Mouse (Mus musculus) retina, postnatal 1 day (tissue): ENCODE measurements at regions not wholly inside any gene's neighbourhood (a gene's known extent, or its start where the extent isn't known, plus 50 kb on each side); places are given as distances from the start of the nearest gene placed in this dataset.

Experiments
- DNase-seq: peaks from one replicate; pipeline ENCODE4 v3.0.0-alpha.2; 2012

DNA sequence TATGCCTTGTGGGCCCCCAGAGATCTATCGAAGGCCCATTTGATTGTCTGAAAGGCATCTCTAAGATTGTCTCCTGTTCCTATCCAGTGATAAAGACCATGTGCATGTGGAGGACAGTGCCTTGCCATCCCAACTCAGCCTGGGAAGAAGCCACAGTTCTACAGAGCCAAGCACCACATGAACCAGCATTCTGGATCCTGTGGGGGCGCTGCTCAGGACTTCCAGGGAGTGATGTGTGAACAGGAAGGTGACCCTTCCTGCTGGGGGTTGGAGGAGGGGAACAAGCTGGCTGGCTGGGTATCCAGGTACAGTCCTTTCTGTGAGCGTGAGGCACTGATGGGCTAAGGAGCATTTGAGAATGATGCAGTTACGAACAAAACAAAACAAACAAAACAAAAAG, 163.8 kb downstream of the Gm26897 start:
- DNase-seq = peak; percentile 52

- DNase-seq = no peak
These were observed 164.8 kb downstream of the Gm26897 start for GRCm38 (mm10) chr5:111898482-111898881.

GRCm38 (mm10) chr5:111901197-111901596, 167.5 kb downstream of the Gm26897 start:
- DNase-seq = peak; percentile 67

- DNase-seq = peak; percentile 70
These were observed 168.0 kb downstream of the Gm26897 start for GRCm38 (mm10) chr5:111901678-111902077.

DNA sequence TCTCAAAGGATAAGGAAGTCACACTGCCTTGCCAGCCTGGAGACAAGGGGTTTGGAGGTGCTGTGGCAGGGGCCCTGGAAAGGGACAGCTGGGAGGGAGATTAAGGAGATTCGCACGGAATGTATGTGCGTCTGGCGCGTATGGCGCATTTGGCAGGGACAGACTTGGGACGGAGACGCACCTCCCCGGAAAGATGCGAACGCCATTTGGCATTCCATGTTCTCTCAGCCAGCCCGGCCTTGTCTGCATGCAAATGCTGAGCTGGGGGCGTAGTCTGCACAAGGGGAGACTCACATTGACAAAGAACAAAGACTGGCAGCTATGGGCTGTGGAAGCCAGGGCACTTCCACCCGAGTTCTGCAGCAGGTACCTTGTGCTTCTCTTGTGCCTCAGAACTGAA, 174.4 kb downstream of the Gm26897 start:
- DNase-seq = no peak

GRCm38 (mm10) chr5:111910514-111910913, 176.8 kb downstream of the Gm26897 start:
- no peak for DNase-seq

DNA sequence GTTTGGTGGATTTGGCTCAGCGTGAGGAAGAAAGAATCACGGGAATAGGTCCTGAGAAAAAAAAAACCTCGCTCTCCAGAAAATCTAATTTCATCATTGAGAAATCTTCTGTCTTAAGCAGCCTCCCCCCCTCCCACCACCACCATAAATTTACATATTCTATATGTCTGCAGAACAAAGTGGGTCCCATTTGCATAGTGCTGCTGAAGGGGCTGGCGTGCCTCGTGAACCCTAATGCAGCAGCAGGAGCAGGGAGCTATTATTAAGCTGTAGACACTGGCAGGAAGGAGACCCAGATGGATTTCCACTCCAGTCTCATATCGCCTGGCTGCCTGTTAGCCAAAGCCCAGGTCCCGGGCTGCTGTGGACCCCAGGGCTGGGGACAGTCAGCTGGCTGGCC, 179.6 kb downstream of the Gm26897 start:
- DNase-seq = no peak

DNA sequence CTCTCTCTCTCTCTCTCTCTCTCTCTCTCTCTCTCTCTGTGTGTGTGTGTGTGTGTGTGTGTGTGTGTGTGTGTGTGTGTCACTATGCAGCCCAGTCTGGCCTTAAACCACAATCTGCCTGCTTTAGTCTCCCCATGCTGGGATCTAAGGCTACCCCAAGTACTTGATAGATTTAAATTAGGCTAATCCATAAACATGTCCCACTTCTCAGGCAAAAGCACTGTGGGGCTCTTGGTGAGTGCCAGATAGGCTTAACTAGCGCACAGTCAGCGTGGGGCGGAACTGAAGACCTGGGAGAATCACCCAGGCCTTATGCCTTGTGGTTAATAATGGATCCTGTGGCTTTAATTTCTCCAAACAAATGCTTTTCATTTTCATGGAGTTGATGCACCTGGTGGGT, 180.6 kb downstream of the Gm26897 start:
- DNase-seq = peak; percentile 70

DNA sequence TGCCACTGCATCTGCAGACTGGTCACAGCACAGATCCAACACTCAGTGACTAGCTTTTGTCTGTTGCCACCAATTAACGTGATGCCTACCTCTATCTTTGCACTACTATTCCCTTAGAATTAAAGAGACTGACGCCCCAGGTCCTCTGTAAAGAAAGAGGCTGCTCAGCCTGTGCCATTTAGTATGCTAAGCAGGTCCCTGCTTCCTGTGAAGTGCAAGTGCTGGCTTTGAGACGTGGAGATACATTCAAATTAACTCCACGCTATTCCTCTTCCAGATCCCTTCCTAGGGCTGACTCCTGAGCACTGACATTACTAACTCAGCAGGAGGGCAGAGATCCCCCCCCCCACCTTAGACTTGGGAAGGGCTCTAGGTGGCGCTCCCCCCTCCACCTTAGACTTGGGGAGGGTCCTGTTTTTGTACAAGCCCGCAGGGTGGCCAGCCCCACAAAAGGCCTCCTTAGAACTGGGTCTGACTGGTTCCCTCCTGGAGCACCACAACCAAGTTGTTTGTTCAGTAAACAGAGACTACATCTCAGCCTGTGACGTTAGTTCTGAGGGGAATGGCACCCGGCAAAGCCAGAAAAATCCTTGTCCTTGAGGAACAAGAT, 184.0 kb downstream of the Gm26897 start:
- no peak for DNase-seq

DNA sequence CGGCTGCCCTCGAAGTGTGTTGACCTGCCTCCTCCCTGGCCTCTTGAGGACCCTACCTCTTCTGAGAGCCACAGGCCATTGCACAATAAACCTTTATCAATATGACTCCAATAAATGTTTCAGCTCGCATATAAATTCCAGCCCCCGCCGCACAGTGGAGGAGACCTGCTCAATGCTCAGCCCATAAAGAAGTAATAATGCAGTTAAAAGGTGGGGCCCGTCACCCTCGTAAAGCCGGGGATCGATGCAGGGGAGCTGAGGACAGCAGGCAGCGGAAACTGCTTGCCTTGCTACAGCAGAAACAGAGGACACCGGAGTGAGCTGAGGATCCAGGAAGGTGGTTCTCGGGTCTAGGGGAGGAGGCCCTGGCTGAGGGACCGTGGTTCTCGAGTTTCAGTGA, 185.2 kb downstream of the Gm26897 start:
- DNase-seq = no peak

DNA sequence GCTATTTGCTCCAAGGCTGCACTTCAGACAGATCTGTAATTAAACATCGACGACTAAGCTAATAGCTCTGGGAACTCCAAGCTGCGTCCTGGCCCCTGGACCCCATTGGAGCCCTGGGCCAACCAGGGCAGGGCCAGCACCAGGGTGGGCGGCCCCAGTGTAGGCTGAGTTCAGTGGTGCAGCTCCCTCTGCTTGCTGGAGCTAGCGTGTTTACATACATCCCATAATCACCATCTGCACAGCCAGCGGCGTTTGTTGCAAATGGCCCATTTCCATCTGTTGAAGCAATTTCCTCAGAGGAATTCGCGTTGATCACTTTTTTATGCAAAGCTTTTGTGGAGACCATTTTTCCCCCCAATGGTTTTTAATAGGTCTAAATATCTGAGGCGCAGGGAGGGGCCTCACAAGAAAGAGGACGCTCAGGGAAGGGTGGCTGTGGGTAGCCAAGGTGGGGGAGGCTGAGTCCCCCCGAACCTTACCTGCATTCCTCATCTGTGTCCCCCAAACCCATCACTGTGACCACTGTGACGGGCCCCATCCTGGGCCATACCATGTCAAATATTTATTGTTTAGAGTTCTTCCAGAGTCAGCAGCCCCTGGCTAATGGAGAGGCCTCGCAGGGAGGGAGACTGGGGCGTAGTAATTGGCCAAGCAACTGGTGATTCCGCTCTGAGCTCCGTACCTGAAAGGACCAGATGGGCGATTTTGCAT, 189.4 kb downstream of the Gm26897 start:
- peak; percentile 65 for DNase-seq

GRCm38 (mm10) chr5:111925757-111926156, 192.0 kb downstream of the Gm26897 start:
- DNase-seq = no peak

GRCm38 (mm10) chr5:111929180-111929990, 195.7 kb downstream of the Gm26897 start:
- peak; percentile 38 for DNase-seq

- no peak for DNase-seq
These were observed 196.2 kb downstream of the Gm26897 start for GRCm38 (mm10) chr5:111929991-111930339.

- DNase-seq = peak; percentile 33
These were observed 198.0 kb downstream of the Gm26897 start for GRCm38 (mm10) chr5:111931733-111932132.

DNA sequence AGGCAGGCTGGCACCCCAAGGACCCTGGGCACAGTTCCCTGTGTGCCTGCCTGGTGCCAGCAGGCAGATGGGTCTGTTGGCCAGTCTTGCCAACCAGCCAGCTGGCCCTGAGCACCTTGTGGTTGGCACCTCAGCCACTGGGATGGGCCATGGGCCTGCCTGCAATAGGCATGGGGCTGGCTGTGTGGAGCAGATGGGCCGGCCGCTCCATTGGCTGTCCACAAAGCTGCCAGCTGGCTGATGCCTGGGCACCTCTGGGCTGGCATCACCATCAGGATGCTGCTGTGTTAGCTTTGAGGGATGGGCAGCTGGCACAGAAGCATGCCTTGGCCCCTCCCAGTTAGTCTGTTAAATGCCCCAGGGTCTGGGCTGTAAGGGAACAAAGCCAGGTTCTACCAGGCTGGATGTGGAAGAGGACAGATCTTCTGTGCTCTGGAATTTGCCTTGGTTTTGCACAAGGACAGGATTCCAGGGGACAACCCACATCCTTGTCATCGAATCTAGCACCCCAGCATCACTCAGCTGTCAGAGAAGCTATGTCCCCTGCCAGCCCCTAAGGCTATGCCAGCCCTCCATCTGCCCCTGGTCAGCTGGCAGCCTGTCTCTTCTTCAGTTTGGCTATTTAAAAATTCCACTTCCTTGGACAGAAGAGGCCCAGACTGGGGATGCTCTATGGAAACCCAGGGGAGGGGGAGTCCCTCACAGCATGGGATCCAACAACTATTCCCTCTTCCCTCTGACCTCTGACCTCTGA, 201.8 kb downstream of the Gm26897 start:
- peak; percentile 37 for DNase-seq

DNA sequence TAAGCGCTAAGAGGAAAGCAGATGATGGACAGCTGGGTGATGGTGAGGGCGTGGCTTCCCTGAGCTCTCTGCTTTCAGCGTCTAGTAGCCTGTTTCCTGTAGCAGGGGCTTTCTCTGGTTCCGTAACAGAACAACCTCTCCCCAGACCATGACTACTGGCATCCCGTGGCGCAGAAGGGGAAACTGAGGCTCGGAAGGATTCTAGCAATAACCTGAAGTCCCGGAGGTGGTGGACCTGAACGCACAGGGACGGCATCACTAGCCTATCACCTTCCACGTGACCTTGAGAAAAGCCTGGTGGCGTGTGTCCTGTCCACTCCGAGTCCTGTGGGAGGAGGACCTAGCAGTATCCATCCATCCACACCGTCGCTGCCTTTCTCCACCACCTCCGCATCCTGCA, 208.1 kb downstream of the Gm26897 start:
- DNase-seq = peak; percentile 48

- DNase-seq = no peak
These were observed 209.1 kb downstream of the Gm26897 start for GRCm38 (mm10) chr5:111942792-111943191.

DNA sequence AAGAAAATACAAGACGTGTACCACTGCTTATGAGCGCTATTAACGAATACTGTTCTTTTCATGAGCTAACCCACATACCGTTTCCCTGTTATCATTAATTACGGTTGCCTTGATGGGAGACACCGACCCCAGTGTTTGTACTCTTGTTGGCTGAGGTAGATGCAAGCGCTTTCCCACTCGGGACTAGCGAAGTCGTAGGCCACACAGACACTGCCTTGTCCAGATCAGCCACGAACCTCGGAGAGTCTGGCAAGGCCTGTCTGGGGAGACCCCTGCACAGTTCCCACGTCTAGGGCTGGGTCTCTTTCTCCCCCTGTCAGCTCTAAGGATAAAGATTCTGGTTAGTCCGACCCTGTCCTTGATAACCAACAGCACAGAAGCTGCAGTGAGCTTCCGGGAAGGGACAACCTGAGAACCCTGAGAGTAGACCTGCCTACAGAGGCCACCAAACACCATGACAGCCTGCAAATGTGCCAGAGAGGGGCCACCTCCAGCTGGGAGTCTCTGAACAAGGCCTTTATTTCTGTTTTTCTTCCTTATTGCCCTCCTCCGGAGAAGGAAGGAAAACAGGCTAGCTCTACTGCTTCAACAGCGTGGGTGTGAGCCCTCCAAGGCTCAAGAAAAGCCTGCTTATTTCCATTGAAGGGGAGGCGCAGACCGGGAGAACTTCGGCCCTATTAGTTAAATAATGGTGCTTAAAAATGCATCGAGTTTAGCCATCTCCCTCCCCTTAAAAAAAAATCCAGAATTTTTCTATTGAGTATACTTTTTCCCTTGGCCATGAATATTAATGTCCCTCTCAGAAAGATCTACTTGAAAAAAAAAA, 209.8 kb downstream of the Gm26897 start:
- DNase-seq = peak; percentile 23

DNA sequence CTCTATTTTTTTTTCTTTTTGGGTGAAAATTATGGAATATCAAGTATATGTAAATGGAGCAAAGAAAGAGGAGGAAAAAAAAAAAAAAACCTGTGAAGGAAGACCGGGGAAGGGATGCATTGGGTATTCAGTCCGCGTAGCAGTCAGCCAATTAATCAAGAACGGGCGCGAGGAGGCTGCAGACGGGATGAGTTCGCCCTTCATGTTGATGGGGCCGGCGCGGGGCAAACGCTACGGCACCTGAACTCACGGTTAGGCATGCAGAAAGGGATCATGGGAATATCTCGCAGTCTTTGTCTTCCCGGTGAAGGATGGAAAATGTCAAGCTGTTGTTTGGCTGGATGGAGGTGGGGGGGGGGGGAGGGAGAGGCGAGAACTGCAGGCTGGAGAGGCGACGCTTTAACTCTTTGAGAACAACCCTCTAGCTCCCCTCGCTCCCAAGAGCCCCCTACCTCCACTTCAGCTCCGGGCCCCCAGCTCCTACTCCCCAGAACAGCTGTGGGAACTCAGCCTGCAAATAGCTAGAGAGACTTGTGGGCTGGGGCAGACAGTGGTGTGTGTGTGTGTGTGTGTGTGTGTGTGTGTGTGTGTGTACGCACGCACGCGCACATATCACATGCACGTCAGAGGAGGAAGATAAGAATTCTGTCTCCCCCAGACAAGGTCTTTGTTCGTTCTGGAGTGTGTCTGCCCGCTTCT, 210.7 kb downstream of the Gm26897 start:
- DNase-seq = peak; percentile 39

DNA sequence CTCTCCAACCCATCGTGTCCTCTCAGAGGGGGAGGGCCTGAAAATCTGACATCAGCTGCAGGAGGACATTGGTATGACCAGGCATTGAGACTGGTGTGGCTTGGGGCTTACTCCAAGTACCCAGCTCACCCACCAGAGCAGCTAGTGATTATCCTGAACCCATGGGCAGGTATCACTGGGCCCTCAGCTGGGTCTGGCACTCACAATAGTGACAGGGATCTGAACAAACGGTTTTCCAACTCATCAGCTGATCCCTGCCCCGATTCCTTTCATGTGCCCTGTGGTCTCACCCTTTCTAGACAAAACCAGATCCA, 211.2 kb downstream of the Gm26897 start:
- no peak for DNase-seq

DNA sequence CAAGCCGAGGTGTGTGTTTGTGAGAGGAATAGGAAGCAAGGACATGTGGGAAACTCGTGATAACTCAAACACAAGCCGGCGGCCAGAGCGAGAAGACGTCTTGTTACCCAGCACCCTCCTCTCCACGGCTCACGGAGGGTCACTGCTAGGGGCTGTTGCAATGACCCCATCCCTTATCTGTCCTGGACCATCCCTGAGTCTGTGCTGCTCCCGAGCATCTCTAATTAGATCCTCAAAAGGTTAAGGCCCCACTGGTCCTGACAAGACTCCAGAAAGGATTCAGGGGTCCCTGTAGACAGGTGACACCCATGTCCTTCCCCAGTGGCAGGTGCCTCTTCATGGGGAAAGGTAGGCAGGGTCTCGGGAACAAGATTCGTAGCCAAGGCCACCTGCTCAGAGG, 212.6 kb downstream of the Gm26897 start:
- no peak for DNase-seq
